Mouse (Mus musculus) urinary bladder, postnatal 25 days (tissue): ENCODE measurements around the gene Prr3.
"Not testable (repeated sequence)": the region's sequence is repeated elsewhere in the genome, so short reads cannot be mapped to it uniquely, and the experiment has no call there.

Experiments used
- DNase-seq: peaks from one replicate; pipeline ENCODE4 v3.0.0; 2022; ENCODE audit warnings: low spot score

The Prr3 gene

DNA sequence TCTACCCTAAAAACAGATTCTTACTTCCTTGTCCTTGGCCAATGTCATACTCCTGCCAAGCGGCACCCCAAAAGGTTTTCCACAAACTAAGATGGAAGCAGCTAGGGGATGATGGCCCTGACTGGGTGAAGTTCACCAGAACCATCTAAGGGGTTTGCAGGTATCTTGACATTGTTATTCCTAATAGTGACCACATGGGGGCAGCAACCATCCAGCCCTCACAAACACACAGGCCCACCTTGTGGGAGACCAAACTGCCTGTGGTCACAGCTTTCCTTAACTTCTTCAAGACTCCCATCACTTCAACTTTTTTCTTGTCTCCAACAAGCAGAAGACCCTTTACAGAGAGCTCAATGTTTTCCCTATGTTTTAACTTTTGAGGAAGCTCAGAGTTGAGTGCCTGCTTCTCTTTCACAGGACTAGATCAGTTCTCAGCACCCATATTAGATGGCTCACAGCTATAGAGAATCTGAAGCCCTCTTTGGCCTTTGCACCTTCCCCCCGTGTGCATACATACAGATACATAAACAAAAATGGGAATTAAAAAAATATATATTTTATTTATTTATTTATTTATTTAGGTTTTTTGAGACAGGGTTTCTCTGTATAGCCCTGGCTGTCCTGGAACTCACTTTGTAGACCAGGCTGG, 42.2 kb downstream of the Prr3 start:
- no peak for DNase-seq

- DNase-seq = not testable (repeated sequence)
Measured at GRCm38 (mm10) chr17:35935763-35936162, 44.3 kb downstream of the Prr3 start.

- no peak for DNase-seq
Measured at GRCm38 (mm10) chr17:35932608-35933007, 47.4 kb downstream of the Prr3 start.

DNA sequence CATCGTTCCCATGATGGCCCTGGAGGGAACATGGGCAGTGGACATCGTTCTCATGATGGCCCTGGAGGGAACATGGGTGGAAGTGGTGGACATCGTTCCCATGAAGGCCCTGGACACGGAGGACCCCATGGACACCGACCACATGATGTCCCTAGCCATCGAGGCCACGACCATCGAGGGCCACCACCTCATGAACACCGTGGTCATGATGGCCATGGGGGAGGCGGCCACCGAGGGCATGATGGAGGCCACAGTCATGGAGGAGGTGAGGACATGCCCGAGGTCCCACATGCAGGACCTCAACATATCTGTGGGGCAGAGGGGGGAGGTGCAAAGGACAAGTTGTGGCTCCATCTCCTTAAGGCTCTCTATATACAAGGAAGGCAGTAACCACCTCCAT, 49.4 kb downstream of the Prr3 start:
- DNase-seq = no peak

- DNase-seq = no peak
Measured at GRCm38 (mm10) chr17:35929534-35929933, 50.5 kb downstream of the Prr3 start.

DNA sequence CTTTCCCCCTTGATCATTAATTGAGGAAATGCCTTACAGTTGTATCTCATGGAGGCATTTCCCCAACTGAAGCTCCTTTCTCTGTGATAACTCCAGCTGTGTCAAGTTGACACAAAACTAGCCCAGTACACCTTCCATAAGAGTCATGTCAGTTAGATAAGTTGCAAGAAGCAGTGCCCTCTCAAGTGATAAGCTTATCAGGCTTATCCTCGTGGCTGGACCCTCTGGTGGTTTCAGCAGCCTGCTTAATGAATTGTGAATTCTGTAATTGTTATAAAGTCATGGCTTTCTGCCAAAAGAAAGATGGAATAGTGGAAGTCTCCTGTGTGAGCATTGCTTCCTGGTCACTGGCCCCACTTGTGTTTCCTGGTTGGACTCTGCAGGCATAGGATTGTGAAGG, 52.6 kb downstream of the Prr3 start:
- DNase-seq = no peak

GRCm38 (mm10) chr17:35923281-35923680, 56.8 kb downstream of the Prr3 start:
- no peak for DNase-seq

- DNase-seq = no peak
Measured at GRCm38 (mm10) chr17:35922566-35922965, 57.5 kb downstream of the Prr3 start.
